Mouse (Mus musculus): ENCODE results near the gene Tspan11. TPM values are rescaled to one million over a fixed set of nuclear protein-coding genes. Genes with fewer than 3 reads are reported as not detected.
A peak's percentile ranks its signal among the peaks of the same experiment; 100 is the strongest.

The Tspan11 gene
- polyA plus RNA-seq, 1 experiment from 2014 or later: 5.2 TPM

DNA sequence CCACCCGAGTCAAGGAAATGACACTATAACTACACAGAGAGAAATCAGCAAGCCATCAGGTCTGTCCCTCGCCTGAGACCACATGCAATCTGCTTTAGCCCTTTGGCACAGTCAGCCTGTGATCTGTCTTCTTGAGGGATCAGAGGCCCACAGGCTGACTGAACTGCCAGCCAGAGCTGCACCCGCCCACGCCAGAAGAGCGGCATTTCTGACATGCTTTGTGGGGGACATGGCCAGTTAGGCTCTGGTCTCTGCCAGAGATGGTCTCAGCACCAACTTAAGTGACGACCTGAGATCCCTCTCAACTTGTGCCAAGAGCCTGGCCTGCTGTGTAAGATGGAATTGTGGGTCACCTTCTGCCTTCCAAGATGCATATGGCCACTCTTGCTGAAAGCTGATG is 89.3 kb downstream of the Tspan11 start:
- 88% methylated on average over 6 of the region's 6 CpGs for WGBS
- no peaks in the 10 kb centered on the region for H3K36me3 ChIP-seq
- ATAC-seq (ENCODE audit: insufficient read depth, low FRiP score, low read depth): no peak
- H3K27me3 ChIP-seq (replicated peaks): no peaks in the 10 kb centered on the region
- no peak overlapping the region for H3K27ac ChIP-seq
- no peak overlapping the region for H3K4me2 ChIP-seq
- no peak overlapping the region for H3K9ac ChIP-seq
- no peaks in the 10 kb centered on the region for H3K9me3 ChIP-seq
- H3K4me3 ChIP-seq (replicated peaks): no peak overlapping the region
- peaks cover 17% of the 10 kb centered on the region for H3K4me1 ChIP-seq

- no peaks in the 10 kb centered on the region for H3K27me3 ChIP-seq (replicated peaks)
Measured at GRCm38 (mm10) chr6:127978941-127979340, 91.6 kb downstream of the Tspan11 start.

DNA sequence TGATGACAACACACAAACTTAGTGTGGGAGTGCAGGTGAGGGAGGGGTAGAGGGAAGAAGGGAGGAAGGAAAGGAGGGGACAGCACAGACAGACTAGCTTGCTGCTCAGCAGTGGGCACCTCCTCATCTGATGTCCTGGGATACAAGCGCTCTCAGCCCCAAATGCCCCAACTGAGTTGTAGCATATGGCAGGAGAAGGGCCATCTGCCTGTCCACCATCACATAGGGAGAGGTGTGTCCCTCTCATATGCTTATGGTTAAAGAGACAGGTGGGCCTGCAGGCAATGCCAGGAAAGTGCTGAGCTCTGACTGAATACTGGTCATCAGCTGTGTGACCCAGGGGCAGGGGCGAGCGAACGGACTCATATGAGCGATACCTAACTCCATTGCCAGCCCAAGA is 92.4 kb downstream of the Tspan11 start:
- Histone ChIP-seq H3K4me3 (replicated peaks) (no peak overlapping the region), H3K36me3 (no peaks in the 10 kb centered on the region), H3K27ac (no peak overlapping the region), H3K27me3 (replicated peaks) (no peaks in the 10 kb centered on the region), H3K9ac (no peak overlapping the region), H3K4me1 (peaks cover 10% of the 10 kb centered on the region; the same call in 1 of the 2 replicates), H3K4me2 (no peak overlapping the region), H3K9me3 (no peaks in the 10 kb centered on the region)
- WGBS: 93% methylated on average over 5 of the region's 5 CpGs
- ATAC-seq (ENCODE audit: insufficient read depth, low FRiP score, low read depth): no peak

More at GRCm38 (mm10) chr6:127978941-127979340, 91.6 kb downstream of the Tspan11 start:
- no peak overlapping the region for H3K4me3 ChIP-seq (replicated peaks)
- no peak overlapping the region for H3K9ac ChIP-seq
- H3K4me2 ChIP-seq: no peak overlapping the region
- H3K36me3 ChIP-seq: no peaks in the 10 kb centered on the region
- H3K4me1 ChIP-seq: peaks cover 16% of the 10 kb centered on the region
- H3K27ac ChIP-seq: no peak overlapping the region
- H3K9me3 ChIP-seq: no peaks in the 10 kb centered on the region
- WGBS: 67% methylated on average over 20 of the region's 20 CpGs
- ATAC-seq (ENCODE audit: insufficient read depth, low FRiP score, low read depth): no peak

GRCm38 (mm10) chr6:127980381-127981045 is 93.1 kb downstream of the Tspan11 start:
- H3K27ac ChIP-seq: peak overlapping the region; percentile 13; the same call in 1 of the 2 replicates
- H3K36me3 ChIP-seq: no peaks in the 10 kb centered on the region
- no peak overlapping the region for H3K4me2 ChIP-seq
- no peaks in the 10 kb centered on the region for H3K27me3 ChIP-seq (replicated peaks)
- H3K9ac ChIP-seq: no peak overlapping the region
- H3K4me1 ChIP-seq: peaks cover 10% of the 10 kb centered on the region; the same call in 1 of the 2 replicates
- no peaks in the 10 kb centered on the region for H3K9me3 ChIP-seq
- WGBS: 65% methylated on average over 11 of the region's 11 CpGs
- H3K4me3 ChIP-seq (replicated peaks): no peak overlapping the region
- ATAC-seq (ENCODE audit: insufficient read depth, low FRiP score, low read depth): no peak

DNA sequence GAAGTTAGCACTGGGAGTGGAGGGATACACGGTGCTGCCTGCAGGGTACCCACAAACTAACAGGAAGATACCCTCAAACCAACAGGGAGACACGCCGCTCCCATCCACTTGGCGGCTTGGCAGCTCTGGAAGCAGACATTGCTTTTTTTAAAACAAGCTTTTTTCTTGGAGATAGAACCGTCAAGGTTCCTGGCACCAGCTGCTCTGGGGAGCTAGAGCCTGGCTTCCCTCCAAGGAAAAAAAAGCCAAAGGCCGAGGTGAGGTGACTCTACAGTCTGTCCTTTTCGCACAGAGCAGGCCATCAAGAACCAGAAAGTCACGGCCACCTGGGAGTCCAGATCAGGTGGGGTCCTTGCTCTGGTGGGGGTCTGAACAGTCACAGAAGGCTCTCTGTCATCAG is 93.8 kb downstream of the Tspan11 start:
- H3K27me3 ChIP-seq (replicated peaks): no peaks in the 10 kb centered on the region
- ATAC-seq (ENCODE audit: insufficient read depth, low FRiP score, low read depth): no peak
- 45% methylated on average over 8 of the region's 8 CpGs for WGBS
- H3K4me3 ChIP-seq (replicated peaks): no peak overlapping the region
- no peak overlapping the region for H3K4me2 ChIP-seq
- H3K9me3 ChIP-seq: no peaks in the 10 kb centered on the region
- no peaks in the 10 kb centered on the region for H3K36me3 ChIP-seq
- no peak overlapping the region for H3K9ac ChIP-seq
- H3K27ac ChIP-seq: peak overlapping the region; percentile 13; the same call in 1 of the 2 replicates
- H3K4me1 ChIP-seq: peaks cover 12% of the 10 kb centered on the region; the same call in 1 of the 2 replicates

GRCm38 (mm10) chr6:127986357-127986756 is 99.0 kb downstream of the Tspan11 start:
- Histone ChIP-seq H3K9ac (no peak overlapping the region), H3K4me3 (replicated peaks) (no peak overlapping the region), H3K36me3 (no peaks in the 10 kb centered on the region), H3K4me2 (no peak overlapping the region), H3K9me3 (no peaks in the 10 kb centered on the region), H3K4me1 (peaks cover 25% of the 10 kb centered on the region), H3K27ac (0 out of 2 replicates have a peak overlapping the region, but pooled peaks have one; percentile 4), H3K27me3 (replicated peaks) (no peaks in the 10 kb centered on the region)
- ATAC-seq (ENCODE audit: insufficient read depth, low FRiP score, low read depth): no peak
- 42% methylated on average over 9 of the region's 9 CpGs for WGBS

- Histone ChIP-seq H3K4me3 (replicated peaks) (no peak overlapping the region), H3K27ac (no peak overlapping the region), H3K27me3 (replicated peaks) (no peaks in the 10 kb centered on the region), H3K4me2 (no peak overlapping the region), H3K9ac (no peak overlapping the region), H3K36me3 (no peaks in the 10 kb centered on the region), H3K9me3 (no peaks in the 10 kb centered on the region), H3K4me1 (peaks cover 32% of the 10 kb centered on the region)
- 90% methylated on average over 14 of the region's 14 CpGs for WGBS
- ATAC-seq (ENCODE audit: insufficient read depth, low FRiP score, low read depth): no peak
Measured at GRCm38 (mm10) chr6:127987374-127987773, 100.0 kb downstream of the Tspan11 start.

DNA sequence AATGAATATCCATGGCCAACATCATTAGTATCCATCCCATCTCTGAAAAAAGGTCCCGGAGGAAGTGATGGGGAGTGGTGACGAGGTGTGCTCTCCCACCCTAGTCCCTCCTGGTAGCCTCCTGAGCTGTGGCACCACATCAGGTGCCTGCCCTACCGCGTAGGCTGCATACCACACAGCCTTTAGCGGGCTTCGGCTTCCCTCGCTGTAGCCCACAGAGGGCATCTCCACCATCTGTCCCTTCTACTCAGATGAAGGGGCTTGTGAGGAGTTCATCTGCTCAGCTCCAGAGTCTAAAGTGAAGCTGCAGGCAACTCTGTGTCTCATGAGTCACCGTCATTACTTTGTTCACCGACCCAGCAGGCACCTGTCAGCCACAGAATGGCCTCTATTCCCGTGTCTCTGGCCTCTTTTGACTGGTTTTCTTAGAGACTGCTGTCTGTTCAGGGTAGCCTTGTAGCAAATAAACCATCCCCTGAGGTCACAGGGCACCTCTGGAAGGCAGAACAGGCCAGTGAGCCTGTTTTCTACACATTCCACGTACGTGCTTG is 101.6 kb downstream of the Tspan11 start:
- no peak for ATAC-seq (ENCODE audit: insufficient read depth, low FRiP score, low read depth)
- Histone ChIP-seq H3K27ac (peak overlapping the region; percentile 85), H3K4me2 (no peak overlapping the region), H3K9ac (no peak overlapping the region), H3K4me1 (peaks cover 32% of the 10 kb centered on the region), H3K9me3 (no peaks in the 10 kb centered on the region), H3K4me3 (replicated peaks) (no peak overlapping the region), H3K36me3 (no peaks in the 10 kb centered on the region), H3K27me3 (replicated peaks) (no peaks in the 10 kb centered on the region)
- WGBS: 76% methylated on average over 12 of the region's 12 CpGs

DNA sequence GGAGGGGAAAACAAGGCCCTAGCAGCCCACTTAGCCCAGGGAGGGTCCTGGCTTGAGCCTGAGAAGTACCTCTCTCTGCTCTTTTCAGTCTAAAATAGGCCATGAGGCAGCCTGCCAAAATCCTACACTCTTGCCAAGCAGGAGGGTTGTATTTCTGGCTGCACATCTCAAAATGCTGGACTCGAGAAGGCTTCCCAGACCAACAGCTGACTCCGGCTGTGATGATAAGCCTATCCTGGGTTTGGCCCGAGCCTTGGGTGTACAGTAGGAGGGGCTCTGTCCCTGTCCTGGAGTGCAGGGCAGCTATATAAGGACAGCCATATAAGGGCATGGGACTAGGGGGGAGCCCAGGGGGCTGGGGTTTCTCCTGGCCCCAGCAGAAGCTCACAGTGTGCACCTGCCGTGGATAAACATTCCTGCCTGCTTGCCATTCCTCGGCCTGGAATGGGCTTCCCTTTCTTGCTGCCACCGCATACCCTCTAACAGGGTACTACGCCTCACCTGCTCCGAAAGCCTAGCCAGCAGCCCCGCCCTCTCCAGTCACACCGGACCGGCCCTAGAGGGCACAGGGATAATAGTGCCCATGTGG is 102.3 kb downstream of the Tspan11 start:
- WGBS: 41% methylated on average over 11 of the region's 11 CpGs
- Histone ChIP-seq H3K27me3 (replicated peaks) (no peaks in the 10 kb centered on the region), H3K4me3 (replicated peaks) (no peak overlapping the region), H3K9me3 (no peaks in the 10 kb centered on the region), H3K36me3 (no peaks in the 10 kb centered on the region), H3K4me2 (no peak overlapping the region), H3K4me1 (peaks cover 32% of the 10 kb centered on the region), H3K9ac (no peak overlapping the region), H3K27ac (peak overlapping the region; percentile 85)
- ATAC-seq (ENCODE audit: insufficient read depth, low FRiP score, low read depth): peak; percentile 85

DNA sequence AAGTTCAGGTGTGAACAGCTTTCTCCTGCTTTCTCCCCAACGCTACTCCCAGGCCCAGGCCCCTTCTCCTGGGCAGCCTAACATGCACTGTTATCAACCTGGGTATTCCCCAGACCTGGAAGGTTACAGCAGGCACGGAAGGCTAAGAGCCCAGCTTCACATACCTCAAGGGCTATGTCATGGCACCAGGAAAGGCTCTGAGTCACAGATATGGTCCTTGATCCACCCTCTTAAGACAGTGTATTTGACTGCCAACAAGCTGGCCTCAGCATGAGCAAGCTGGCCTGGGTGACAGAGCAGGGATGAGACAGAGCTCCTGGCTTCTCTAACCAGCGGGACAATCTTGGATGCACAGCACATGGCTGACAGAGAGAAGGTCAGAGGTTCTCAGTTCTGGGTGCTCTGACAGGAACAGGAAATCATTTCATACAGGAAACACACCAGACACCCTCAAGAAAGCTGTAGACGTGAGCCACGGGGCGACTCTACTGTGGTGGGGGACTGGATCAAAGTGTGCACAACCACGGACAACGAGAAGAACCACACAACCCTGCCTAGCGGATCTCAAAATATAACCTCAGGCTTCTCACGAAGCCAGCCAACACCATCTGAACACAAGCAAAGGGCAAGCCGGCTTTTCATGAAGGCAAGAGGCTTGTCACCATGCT is 104.3 kb downstream of the Tspan11 start:
- H3K9ac ChIP-seq: no peak overlapping the region
- no peaks in the 10 kb centered on the region for H3K9me3 ChIP-seq
- no peak for ATAC-seq (ENCODE audit: insufficient read depth, low FRiP score, low read depth)
- H3K27ac ChIP-seq: peak overlapping the region; percentile 18; the same call in 1 of the 2 replicates
- H3K27me3 ChIP-seq (replicated peaks): no peaks in the 10 kb centered on the region
- H3K4me1 ChIP-seq: peaks cover 26% of the 10 kb centered on the region
- WGBS: 70% methylated on average over 11 of the region's 11 CpGs
- H3K4me2 ChIP-seq: no peak overlapping the region
- no peaks in the 10 kb centered on the region for H3K36me3 ChIP-seq
- no peak overlapping the region for H3K4me3 ChIP-seq (replicated peaks)

GRCm38 (mm10) chr6:127992993-127993392 is 105.6 kb downstream of the Tspan11 start:
- no peak overlapping the region for H3K9ac ChIP-seq
- WGBS: 88% methylated on average over 8 of the region's 8 CpGs
- H3K4me1 ChIP-seq: peaks cover 26% of the 10 kb centered on the region
- H3K4me2 ChIP-seq: no peak overlapping the region
- no peak overlapping the region for H3K27ac ChIP-seq
- ATAC-seq (ENCODE audit: insufficient read depth, low FRiP score, low read depth): no peak
- no peak overlapping the region for H3K4me3 ChIP-seq (replicated peaks)
- no peaks in the 10 kb centered on the region for H3K9me3 ChIP-seq
- H3K36me3 ChIP-seq: no peaks in the 10 kb centered on the region
- no peaks in the 10 kb centered on the region for H3K27me3 ChIP-seq (replicated peaks)

DNA sequence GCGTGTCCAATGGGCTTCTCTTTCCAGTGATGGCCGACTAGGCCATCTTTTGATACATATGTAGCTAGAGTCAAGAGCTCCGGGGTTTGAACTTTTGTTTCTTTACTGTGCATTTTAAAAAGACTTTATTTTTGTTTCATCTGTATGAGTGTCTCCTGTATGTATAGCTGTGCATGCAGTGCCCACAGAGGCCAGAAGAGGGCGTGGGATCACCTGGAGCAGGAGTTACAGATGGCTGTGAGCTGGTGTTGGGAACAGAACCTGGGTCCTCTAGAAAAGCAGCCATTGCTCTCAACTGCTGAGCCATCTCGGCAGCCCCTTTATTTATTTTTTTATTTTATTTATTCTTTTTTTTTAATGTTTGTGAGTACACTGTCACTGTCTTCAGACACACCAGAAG is 109.5 kb downstream of the Tspan11 start:
- Histone ChIP-seq H3K9me3 (no peaks in the 10 kb centered on the region), H3K9ac (no peak overlapping the region), H3K36me3 (no peaks in the 10 kb centered on the region), H3K27me3 (replicated peaks) (no peaks in the 10 kb centered on the region), H3K27ac (no peak overlapping the region), H3K4me3 (replicated peaks) (no peak overlapping the region), H3K4me1 (peaks cover 5% of the 10 kb centered on the region; the same call in 1 of the 2 replicates), H3K4me2 (no peak overlapping the region)
- 85% methylated on average over 5 of the region's 5 CpGs for WGBS
- no peak for ATAC-seq (ENCODE audit: insufficient read depth, low FRiP score, low read depth)

Data from stomach, embryonic 15.5 days (tissue).